Mouse (Mus musculus): ENCODE results near the gene March8. TPM values are rescaled to one million over a fixed set of nuclear protein-coding genes. Genes with fewer than 3 reads are reported as not detected.

March8 gene
- 112 and 126 TPM in 2 replicates for polyA plus RNA-seq (2012; rRNA removed)

GRCm38 (mm10) chr6:116337835-116338501 lies at the start of gene March8:
Gene March8, plus strand, starts transcription at chr6:116338024.
- Histone ChIP-seq H3K4me3 (ENCODE audit: insufficient read depth, low read depth, low read length) (peak within 1 kb of the TSS; percentile 99), H3K4me1 (ENCODE audit: control insufficient read depth, insufficient read depth, low read length) (peaks cover 8% of the 10 kb centered on the region; the same call in 1 of the 2 replicates), H3K36me3 (ENCODE audit: control insufficient read depth, insufficient read depth, low read length) (no peaks in the 10 kb centered on the region), H3K27ac (ENCODE audit: insufficient read depth, low read depth, low read length) (peak within 1 kb of the TSS; percentile 81), H3K27me3 (replicated peaks; ENCODE audit: control insufficient read depth, insufficient read depth, low read length) (no peaks in the 10 kb centered on the region)
- WGBS: under 1% methylated on average over 74 of the region's 75 CpGs
- no peak for TF ChIP-seq CTCF (conservative IDR thresholded peaks at IDR 0.05; ENCODE audit: insufficient read depth, insufficient read length, low read depth, low read length)
- TF ChIP-seq POLR2A (IDR thresholded peaks at IDR 0.05; ENCODE audit: low read depth, low read length): peak; percentile 30
- peak; percentile 98 for DNase-seq

- WGBS: 97% methylated on average over 2 of the region's 2 CpGs
- no peak overlapping the region for H3K27ac ChIP-seq (ENCODE audit: insufficient read depth, low read depth, low read length)
Observed at GRCm38 (mm10) chr6:116311411-116311810, 26.4 kb upstream of the March8 start.

DNA sequence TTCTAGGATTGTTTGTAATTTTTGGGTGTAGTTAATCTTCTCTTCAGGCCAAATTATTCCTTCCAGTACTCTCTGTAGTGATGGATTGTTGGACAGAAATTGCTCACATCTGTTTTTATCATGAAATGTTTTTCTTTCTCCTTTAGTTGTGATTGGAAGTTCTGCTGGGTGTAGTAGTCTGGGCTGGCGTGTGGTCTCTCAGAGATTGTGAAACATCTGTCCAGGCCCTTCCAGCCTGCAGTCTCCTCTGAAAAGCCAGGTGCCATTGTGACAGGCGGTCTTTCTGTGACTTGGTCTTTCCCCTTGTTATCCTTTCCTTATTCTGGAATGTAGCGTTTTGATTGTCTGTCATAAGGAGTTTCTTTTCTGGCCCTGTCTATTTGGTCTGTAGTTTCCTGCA lies 18.6 kb upstream of the March8 start:
- no peak overlapping the region for H3K27ac ChIP-seq (ENCODE audit: insufficient read depth, low read depth, low read length)
- no peak for TF ChIP-seq POLR2A (IDR thresholded peaks at IDR 0.05; ENCODE audit: low read depth, low read length)
- no peak for TF ChIP-seq CTCF (conservative IDR thresholded peaks at IDR 0.05; ENCODE audit: insufficient read depth, insufficient read length, low read depth, low read length)
- no peaks in the 10 kb centered on the region for H3K4me1 ChIP-seq (ENCODE audit: control insufficient read depth, insufficient read depth, low read length)
- H3K27me3 ChIP-seq (replicated peaks; ENCODE audit: control insufficient read depth, insufficient read depth, low read length): no peaks in the 10 kb centered on the region
- H3K4me3 ChIP-seq (ENCODE audit: insufficient read depth, low read depth, low read length): no peak overlapping the region
- no peak for DNase-seq
- WGBS: 83% methylated on average over 3 of the region's 3 CpGs
- H3K36me3 ChIP-seq (ENCODE audit: control insufficient read depth, insufficient read depth, low read length): no peaks in the 10 kb centered on the region

More at GRCm38 (mm10) chr6:116311411-116311810, 26.4 kb upstream of the March8 start:
- no peak for TF ChIP-seq POLR2A (IDR thresholded peaks at IDR 0.05; ENCODE audit: low read depth, low read length)
- no peak for TF ChIP-seq CTCF (conservative IDR thresholded peaks at IDR 0.05; ENCODE audit: insufficient read depth, insufficient read length, low read depth, low read length)
- H3K27me3 ChIP-seq (replicated peaks; ENCODE audit: control insufficient read depth, insufficient read depth, low read length): no peaks in the 10 kb centered on the region
- no peaks in the 10 kb centered on the region for H3K36me3 ChIP-seq (ENCODE audit: control insufficient read depth, insufficient read depth, low read length)
- no peaks in the 10 kb centered on the region for H3K4me1 ChIP-seq (ENCODE audit: control insufficient read depth, insufficient read depth, low read length)
- no peak for DNase-seq
- no peak overlapping the region for H3K4me3 ChIP-seq (ENCODE audit: insufficient read depth, low read depth, low read length)

DNA sequence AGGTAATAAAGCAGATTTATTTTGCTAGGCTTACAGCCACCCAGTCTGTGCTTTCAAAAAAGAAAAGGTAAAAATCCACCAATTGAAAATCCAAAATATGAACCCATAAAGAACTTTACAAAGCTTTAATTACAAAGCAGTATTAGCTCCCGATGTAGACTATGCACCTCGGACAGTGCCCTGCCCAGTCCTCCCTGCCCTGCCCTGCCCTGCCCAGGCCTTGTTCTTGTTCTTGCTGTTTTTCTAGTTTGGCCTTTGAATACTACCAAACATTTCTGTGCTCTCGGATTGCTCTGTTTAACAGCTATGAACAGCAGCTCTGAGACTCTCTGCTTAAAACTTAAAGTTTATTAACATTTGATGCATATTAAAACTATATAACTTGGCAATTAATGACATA lies 11.2 kb upstream of the March8 start:
- no peak overlapping the region for H3K27ac ChIP-seq (ENCODE audit: insufficient read depth, low read depth, low read length)
- no peak for DNase-seq
- H3K4me3 ChIP-seq (ENCODE audit: insufficient read depth, low read depth, low read length): no peak overlapping the region
- H3K36me3 ChIP-seq (ENCODE audit: control insufficient read depth, insufficient read depth, low read length): no peaks in the 10 kb centered on the region
- no peaks in the 10 kb centered on the region for H3K4me1 ChIP-seq (ENCODE audit: control insufficient read depth, insufficient read depth, low read length)
- 41% methylated on average over 3 of the region's 3 CpGs for WGBS
- H3K27me3 ChIP-seq (replicated peaks; ENCODE audit: control insufficient read depth, insufficient read depth, low read length): no peaks in the 10 kb centered on the region
- TF ChIP-seq POLR2A (IDR thresholded peaks at IDR 0.05; ENCODE audit: low read depth, low read length) (no peak), CTCF (conservative IDR thresholded peaks at IDR 0.05; ENCODE audit: insufficient read depth, insufficient read length, low read depth, low read length) (no peak)

- 80% methylated on average over 2 of the region's 2 CpGs for WGBS
- Histone ChIP-seq H3K4me3 (ENCODE audit: insufficient read depth, low read depth, low read length) (no peak overlapping the region), H3K27me3 (replicated peaks; ENCODE audit: control insufficient read depth, insufficient read depth, low read length) (no peaks in the 10 kb centered on the region), H3K27ac (ENCODE audit: insufficient read depth, low read depth, low read length) (no peak overlapping the region), H3K4me1 (ENCODE audit: control insufficient read depth, insufficient read depth, low read length) (no peaks in the 10 kb centered on the region; the same call in 1 of the 2 replicates), H3K36me3 (ENCODE audit: control insufficient read depth, insufficient read depth, low read length) (no peaks in the 10 kb centered on the region)
- peak; percentile 37 for DNase-seq
- TF ChIP-seq CTCF (conservative IDR thresholded peaks at IDR 0.05; ENCODE audit: insufficient read depth, insufficient read length, low read depth, low read length) (no peak), POLR2A (IDR thresholded peaks at IDR 0.05; ENCODE audit: low read depth, low read length) (no peak)
Observed at GRCm38 (mm10) chr6:116331396-116331795, 6.4 kb upstream of the March8 start.

DNA sequence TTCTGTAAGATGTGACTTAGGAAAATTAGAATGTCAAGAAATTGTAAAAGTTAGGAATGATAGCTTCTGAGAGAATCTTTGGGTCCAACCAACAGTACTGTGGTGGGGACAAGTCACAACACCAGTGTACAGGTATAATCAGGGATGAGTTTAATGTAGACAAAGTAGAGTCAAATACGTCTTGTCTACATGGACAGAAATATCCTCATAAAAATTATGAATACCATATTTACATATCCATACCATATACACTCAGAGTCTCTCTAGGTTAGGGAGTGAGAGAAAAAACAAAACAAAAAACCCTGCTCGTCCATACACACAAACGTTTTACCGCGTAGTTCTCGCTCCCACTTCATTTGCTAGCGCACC lies 374 bp upstream of the March8 start:
- 4% methylated on average over 7 of the region's 7 CpGs for WGBS
- H3K4me3 ChIP-seq (ENCODE audit: insufficient read depth, low read depth, low read length): peak overlapping the region; percentile 99
- DNase-seq: no peak
- TF ChIP-seq CTCF (conservative IDR thresholded peaks at IDR 0.05; ENCODE audit: insufficient read depth, insufficient read length, low read depth, low read length) (no peak), POLR2A (IDR thresholded peaks at IDR 0.05; ENCODE audit: low read depth, low read length) (no peak)
- peak overlapping the region; percentile 53 for H3K27ac ChIP-seq (ENCODE audit: insufficient read depth, low read depth, low read length)
- H3K27me3 ChIP-seq (replicated peaks; ENCODE audit: control insufficient read depth, insufficient read depth, low read length): no peaks in the 10 kb centered on the region
- H3K4me1 ChIP-seq (ENCODE audit: control insufficient read depth, insufficient read depth, low read length): peaks cover 8% of the 10 kb centered on the region; the same call in 1 of the 2 replicates
- no peaks in the 10 kb centered on the region for H3K36me3 ChIP-seq (ENCODE audit: control insufficient read depth, insufficient read depth, low read length)

GRCm38 (mm10) chr6:116338520-116338919 lies 696 bp downstream of the March8 start:
- H3K27me3 ChIP-seq (replicated peaks; ENCODE audit: control insufficient read depth, insufficient read depth, low read length): no peaks in the 10 kb centered on the region
- TF ChIP-seq CTCF (conservative IDR thresholded peaks at IDR 0.05; ENCODE audit: insufficient read depth, insufficient read length, low read depth, low read length) (no peak), POLR2A (IDR thresholded peaks at IDR 0.05; ENCODE audit: low read depth, low read length) (no peak)
- H3K4me1 ChIP-seq (ENCODE audit: control insufficient read depth, insufficient read depth, low read length): peaks cover 8% of the 10 kb centered on the region; the same call in 1 of the 2 replicates
- H3K27ac ChIP-seq (ENCODE audit: insufficient read depth, low read depth, low read length): peak overlapping the region; percentile 81
- no peak for DNase-seq
- peak overlapping the region; percentile 99 for H3K4me3 ChIP-seq (ENCODE audit: insufficient read depth, low read depth, low read length)
- no peaks in the 10 kb centered on the region for H3K36me3 ChIP-seq (ENCODE audit: control insufficient read depth, insufficient read depth, low read length)
- 6% methylated on average over 8 of the region's 8 CpGs for WGBS
